Mouse (Mus musculus) kidney, postnatal 4 days (tissue): ENCODE measurements around the gene Zc3h7a.
"Not testable (repeated sequence)": the region's sequence is repeated elsewhere in the genome, so short reads cannot be mapped to it uniquely, and the experiment has no call there.

Source experiments
- DNase-seq, 2 experiments: peaks; one replicate each; pipeline ENCODE4 v3.0.0; 2021; ENCODE audit warnings: mixed read lengths in 2 of 2

The Zc3h7a gene

DNA sequence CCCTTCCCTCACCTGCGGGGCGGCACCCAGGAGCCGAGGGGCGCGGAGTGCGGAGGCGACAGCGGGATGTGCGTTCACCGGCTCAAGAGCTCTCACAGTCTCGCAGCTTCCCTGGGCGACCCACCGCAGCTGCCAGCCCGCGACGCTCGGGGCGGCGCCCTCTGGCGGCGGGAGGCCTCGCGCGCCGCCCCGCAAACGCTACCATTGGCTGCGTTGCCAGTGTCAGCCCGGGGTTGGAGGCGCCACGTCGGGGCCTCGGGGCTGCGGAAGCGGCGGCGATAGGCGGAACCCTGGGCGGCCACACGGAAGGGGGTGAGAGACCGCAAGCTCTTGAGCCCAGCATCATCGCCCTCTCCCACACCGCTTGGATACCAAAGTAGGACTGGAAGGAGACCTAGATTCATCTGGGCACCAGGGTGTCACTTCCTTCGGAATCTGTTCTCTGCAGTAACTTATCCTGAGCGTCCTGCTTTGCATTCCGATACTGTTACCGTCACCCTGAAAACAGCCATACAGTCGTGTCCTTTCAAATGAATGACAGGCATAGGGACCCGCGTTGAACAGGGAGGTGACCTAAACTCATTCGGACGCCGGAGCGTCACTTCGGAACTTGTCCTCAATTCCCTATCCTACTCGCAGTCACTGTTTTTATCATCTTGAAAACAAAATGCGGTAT is at the start of gene Zc3h7a:
Zc3h7a (minus strand) TSS at position 186 of the 676 bp plus-strand sequence.
- peak; percentile 90 to 95 for DNase-seq

DNA sequence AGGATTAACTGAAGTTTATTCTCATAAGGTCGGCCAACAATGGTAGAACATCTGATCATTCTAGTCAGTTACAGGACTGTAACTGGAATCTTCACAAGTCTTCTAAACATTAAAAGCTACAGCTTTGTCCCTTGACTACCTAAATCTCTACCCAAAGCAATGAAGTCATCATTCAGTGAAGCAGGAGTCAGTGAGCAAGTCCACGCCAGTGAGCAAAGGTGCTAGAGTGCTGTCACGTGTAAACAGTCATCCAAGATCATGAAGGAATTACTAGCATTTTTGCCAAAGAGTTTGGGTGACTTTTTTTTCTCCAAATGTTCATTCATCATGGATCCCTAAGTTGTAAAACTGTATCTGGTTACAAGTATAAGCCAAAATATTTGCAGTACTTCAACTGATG is 41.6 kb upstream of the Zc3h7a start:
- no peak for DNase-seq

DNA sequence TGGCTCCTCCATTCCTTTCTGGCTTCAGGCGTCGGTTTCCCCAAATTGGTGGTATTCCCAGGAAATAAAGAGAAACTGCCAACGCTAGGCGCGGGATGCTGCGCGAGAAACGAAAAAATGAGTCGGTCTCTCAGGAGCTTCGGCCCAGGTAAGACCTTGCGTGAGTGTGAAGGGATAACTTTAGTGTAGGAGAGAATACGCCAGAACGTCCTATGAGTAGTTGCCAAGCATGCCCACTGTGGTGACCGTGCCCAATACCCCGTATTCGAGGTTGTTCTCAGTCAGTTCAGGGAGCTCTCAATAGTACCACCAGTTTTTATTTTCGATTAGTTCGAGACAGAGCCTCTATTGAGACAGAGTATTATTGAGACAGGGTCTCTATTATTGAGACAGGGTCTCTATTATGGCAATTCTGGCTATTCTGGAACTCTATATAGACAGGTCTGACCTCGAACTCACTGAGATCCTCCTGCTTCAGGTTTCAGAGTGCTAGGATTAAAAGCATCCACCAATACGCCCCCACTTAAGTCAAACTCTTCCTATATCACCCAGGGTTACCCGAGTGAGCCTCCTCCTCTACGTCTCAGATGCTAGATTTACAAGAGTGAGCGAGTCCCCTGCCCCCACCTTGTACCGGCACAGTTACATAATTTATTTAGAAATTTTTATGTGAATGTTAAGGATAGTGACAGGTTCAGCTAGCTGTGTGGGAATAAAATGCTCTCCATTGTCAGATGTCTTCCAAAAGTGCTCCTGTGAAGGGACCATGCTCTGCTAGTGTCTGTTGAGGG is 27.6 kb upstream of the Zc3h7a start:
- DNase-seq: no peak

DNA sequence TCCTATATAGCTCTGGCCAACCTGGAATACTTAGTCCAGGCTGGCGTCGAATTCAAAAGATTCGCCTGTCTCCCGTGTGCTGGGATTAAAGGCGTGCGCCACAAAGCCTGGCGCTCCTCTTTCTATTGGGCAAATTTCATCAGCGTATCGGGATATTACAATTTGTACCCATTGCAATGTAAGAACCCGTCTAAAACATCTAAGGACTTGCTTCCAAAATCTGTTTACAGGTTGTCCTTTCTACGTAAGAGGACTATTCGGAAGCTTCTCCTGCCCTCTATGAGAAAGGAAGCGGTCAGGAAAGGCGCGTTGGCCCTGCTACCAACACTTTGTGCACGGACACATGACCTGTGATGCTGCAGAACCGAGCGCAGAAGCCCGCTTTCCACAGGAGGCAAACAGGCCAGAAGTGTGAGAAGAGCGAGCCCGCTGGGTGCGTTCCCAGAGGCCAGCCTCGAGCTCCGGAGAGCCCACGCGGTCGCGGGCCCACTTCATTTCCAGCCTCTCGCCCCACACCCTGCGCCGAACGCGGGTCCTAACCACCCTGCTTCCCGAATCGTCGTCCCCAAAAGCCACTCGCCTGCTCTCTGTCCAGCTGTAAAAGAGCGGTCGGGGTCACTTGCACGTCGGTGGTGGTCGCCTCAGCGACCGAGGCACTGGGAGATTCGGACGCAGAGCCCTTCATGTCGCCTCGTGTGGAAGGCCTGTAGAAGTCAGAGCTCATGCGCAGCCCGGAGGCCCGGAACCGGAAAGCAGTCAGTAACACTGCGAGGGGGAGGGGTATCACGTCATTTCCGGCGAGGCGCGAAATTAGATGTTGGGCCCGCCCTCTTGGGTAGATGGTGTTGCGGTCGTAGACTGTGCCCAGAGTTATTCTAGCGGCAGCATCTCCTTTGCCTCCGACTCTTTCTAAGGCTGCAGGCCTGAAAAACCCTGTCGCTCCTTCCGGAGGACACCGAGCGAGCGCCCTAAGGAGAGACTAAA is 26.7 kb upstream of the Zc3h7a start, which contains the start of gene Rsl1d1:
Rsl1d1 (minus strand) TSS at position 761 of the 984 bp plus-strand sequence.
- peak; percentile 94 to 96 for DNase-seq

DNA sequence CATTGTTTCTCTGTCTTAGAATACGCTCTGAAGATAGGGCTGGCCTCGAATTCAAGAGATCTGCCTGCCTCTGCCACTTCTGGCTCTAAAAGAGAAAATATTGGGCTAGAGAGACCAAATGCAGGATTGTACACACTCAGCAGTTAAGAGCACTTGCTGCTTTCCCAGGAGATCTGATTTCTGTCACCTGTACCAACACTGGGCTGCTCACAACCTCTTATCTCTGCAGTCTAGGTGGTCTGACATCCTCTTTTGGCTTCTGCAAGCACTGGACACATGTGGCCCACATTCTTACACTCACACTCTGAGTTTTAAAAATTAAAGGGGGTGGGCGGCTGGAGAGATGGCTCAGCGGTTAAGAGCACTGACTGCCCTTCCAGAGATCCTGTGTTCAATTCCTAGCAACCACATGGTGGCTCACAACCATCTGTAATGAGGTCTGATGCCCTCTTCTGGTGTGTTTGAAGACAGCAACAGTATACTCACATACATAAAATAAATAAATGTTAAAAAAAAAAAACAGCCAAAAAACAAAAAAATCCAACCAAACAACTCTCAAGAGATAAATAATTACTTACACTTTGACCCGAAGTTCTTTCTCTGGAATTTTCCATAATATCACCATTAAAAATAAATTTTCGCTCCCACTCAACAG is 25.7 kb upstream of the Zc3h7a start:
- no peak for DNase-seq

DNA sequence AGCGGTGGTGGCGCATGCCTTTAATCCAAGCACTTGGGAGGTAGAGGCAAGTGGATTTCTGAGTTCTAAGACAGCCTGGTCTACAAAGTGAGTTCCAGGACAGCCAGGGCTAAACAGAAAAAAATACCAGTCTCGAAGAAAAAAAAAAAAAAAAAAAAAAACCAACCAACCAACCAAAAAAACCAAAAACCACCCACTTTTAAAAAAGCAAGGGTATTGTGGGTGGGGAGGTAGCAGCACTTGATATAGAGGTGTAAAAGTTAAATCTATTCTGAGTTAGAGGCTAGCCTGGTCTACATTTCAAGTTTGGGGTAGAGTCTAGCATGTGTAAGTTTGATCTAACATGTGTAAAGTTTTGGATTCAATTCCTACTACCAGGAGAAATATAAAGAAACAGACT is 24.1 kb upstream of the Zc3h7a start:
- no peak for DNase-seq

DNA sequence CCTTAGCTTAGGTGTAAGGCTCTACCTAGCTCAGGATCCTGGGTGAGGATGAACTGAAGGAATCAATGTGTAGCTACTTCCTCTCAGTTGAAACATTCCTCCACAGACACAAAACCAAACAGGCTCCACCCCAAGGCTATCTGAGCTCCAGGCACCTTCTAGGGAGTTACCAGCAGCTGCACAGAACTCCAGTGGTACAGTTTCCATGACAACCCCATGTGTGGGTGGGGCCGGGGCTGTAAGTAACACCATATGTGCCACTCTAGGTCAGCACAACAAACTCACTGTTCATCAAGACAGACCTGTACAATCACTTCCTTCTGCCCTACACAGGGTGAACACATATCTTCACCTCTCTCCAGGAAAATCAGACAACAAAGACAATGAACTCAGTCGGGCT is 22.3 kb upstream of the Zc3h7a start:
- DNase-seq: peak; percentile 11 to 15

DNA sequence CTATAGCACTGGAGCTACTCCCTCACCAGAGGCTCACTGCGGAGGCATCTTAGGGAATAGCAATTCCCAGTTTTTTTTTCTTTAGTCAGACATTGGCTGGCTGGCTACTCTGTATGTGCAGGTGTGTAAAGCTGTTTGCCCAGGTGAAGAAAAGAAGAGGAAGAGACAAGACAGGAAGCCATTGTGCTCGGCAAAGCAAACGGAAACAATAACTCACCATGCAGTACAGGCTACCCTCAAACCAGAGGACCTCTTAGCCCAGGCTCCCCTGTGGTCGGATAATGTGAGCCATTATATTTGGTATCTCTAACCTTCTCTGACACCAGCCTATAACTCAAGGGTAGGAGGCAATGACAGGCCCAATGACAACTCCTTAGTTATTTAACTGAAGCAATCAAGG is 20.9 kb upstream of the Zc3h7a start:
- no peak for DNase-seq

DNA sequence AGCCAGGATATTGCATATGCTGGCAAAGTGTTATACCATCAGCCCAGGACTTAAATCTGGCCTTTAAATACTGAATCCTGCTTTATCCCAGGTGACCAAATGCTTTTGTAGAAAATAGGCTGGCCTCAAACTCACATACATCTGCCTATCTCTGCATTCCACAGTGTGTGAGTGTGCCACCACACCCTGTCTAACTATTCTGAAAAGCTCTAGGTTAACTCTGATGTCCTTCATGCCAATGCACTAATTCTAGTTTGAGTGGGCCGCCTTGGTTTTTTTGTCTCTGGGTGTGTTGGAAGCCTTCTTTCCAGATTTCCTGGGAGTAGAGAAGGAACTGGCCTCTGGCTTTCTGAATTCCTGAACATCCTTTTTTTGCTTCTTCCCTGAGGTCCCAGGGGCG is 17.0 kb upstream of the Zc3h7a start:
- DNase-seq: no peak

DNA sequence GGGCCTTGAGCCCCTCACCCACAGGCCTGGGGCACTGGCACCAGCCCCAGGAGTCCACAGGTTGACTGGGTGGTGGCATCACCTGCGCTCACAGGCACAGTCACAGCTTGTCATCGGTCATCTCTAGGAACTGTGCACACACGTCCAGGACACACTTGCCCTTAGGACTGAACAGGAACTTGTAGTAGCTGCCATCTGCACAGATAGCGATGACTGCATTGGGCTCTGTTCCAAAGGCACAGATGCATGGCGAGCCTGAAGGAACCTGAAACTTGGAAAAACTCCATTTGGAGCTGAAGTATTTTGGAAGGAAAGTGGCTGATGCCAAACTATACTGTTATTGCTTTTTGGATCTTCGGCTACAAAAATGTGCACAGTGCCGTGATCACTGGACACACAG is 14.0 kb upstream of the Zc3h7a start:
- DNase-seq: no peak

DNA sequence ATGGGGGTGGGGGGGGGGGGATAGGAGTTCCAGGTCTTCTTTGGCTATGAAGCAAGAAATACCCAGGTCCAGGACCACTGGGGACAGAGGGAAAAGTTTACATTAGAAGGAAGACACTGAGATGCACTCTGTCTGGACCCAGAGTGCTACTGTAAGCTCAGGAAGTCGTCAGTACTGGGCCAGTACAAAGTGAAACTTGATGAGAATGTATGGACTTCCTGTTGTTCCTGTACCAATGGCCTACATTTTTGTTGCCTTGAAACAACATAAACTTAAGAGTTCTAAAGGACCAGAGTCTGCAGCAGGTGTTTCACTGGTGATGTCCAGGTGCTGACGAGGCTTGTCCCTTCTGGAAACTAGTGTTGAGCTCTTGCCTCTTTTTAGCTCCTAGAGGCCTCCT is 1.2 kb upstream of the Zc3h7a start:
- DNase-seq: no peak

DNA sequence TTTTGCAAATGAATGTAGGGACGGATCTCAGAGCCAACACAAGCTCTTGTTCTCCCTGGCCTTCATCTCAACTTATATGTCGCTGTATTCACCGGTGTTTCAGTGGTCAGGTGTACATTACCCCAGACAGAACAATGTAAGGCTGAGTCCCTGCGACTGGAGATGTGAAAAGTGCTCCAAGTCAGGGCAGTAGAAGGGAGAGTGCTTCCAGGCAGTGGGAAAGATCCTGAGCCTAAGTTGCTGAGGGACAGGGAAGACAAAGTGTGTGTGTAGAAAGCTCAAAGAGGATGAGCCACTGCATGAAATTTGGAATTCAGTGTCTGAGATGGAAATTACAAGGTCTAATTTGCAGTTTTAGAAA is 671 bp upstream of the Zc3h7a start:
- no peak for DNase-seq

DNA sequence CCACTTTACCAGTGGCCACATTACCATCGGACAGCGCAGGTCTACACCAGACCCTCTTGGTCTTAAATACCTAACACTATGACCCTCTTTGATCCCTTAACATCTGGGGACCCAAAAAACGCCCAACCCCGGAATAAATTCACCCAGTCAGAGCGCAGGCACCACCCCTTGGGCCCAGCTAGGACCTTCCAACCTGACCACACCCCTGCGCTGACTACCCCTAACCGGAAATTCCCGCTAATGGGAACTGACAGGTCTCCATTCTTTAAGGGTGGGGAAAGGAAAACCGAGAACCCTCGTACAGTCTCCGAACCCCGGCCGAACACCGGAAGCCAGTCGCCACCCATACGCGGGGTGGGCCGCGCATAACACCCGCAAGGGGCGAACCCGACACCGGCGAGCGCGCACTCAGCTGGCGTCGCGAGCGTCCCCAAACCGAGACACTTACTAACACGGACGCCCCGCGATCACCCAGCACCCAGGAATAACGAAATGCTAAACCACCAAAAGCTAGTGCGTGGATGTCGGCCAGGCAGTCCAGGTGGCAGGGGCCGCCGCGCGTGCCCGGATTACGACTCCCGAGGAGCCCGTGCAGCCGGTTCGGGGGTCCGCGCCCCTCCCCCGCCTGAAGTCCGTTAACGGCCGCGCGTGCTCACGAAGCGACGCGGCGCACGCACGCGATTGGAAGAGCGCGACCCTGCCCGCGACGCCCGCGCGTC is 545 bp downstream of the Zc3h7a start:
- peak; percentile 64 to 76 for DNase-seq

DNA sequence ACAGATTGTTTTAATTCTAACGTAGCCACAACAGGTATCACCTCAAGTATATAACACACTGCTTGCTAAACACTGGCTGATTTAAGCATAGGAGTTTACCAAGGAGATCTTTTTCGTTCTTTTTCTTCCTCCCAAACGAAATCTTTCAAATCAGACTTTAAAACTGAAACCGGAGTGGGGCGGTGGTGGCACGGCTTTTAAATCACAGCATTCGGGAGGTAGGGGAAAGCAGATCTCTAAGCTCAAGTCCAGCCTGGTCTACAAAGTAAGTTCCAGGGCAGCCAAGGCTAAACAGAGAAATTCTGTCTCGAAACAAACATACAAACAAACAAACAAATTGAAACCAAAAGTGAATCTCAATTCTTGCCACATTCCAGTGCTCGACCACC is 1.1 kb downstream of the Zc3h7a start:
- DNase-seq: peak in 1 of 2 experiments; percentile 7

DNA sequence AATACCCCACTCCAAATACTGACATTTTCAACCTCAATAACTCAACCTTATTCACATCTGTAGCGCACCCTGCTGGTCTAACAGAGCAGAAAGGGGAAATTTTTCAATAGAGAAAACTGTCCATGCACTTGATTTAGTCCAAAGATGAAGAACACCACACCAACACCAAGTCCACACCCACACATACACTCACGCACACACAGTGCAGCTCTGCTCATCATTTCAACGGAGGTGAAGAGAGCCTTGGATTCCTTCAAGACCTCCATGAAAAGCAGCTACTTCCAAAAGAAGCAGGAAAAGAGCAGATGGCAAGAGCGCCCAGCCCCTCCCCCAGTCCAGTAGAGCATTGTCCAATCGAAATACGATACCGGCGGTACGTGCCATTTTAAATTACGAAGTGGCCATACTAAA is 1.5 kb downstream of the Zc3h7a start:
- DNase-seq: peak; percentile 70 to 82

DNA sequence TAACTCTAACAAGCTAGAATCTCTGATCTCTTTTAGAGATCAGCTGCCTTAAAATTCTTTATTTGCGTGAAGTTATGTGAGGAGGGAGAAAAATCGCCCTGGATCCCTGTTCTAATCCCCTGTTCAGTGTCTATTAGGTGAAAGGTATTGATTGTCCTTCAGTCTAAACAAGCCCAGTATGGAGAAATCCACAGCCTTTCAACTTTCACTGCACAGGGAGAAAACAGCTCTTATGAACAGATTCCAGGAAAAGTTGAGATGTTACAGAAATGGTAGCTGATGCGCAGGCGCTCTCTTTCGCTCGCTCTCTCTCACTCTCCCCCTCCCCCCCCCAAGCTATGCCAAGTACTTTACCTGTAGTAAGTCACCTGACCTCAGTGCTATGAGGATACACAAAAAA is 4.5 kb downstream of the Zc3h7a start:
- no peak for DNase-seq

DNA sequence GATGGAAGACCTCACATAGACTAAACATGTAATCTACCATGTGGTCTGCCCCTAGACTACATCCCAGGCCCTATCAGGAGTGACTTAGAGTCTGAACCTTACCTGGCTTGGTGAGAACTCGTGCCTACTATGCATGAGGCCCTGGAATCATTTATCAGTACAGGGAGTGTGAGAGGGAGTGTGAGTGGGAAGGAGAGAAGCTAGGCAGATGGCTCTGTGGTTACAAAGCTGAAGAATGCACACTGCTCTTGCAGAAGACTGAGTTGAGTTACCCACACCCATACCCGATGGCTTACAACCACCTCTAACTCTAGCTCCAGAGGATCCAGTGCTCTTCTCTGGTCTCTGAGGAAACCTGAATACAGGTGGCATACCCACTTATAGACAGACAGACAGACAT is 9.8 kb downstream of the Zc3h7a start:
- no peak for DNase-seq

DNA sequence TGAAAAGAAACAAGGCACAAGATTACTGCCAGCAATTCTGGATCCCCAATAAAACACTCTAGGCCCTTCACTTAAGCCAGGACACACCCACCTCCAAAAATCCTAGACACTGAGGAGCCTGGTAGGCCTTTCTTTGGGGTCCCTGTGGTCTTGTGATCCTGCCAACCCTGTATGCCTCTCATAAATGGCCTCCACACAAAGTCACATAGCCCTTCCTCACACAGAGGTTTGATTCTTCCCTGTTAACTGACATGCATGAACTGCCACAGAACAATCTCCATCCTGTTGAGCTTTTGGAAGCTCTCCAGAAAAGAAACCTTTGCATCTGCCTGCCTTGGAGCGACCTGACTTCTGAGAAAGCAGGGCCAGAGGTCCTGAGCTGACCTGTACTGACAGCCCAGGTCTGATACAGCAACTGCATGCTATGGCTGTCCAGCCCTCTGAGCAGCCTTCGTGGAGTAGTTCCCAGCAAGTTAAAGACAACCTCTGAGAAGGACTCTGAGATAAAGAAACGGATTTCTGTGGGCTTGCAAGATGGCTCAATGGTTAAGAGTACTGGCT is 11.4 kb downstream of the Zc3h7a start:
- DNase-seq: no peak

DNA sequence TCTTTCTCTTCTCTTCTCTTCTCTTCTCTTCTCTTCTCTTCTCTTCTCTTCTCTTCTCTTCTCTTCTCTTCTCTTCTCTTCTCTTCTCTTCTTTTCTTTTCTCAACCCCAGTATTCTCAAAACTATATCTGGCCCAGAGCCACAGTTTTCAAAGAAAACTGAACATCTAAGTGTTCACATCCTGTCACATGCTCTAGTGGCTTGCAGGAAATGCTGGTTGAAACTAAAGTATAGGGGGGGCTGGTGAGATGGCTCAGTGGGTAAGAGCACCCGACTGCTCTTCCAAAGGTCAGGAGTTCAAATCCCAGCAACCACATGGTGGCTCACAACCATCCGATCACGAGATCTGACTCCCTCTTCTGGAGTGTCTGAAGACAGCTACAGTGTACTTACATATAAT is 18.5 kb downstream of the Zc3h7a start:
- not testable (repeated sequence) for DNase-seq

DNA sequence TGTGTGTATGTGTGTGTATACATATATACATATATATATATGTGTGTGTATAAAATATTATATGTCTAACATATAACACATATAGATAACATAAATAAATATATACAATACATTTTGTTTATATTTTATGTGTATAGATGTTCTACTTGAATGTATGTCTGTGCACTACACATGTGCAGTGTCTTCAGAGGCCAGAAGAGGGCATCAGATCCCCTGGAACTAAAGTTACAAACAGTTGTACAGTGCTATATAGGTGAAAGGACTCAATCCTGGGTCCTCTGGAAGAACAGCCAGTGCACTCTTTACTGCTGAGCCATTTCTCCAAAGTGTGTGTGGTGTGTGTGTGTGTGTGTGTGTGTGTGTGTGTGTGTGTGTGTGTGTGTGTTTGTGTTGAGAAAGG is 21.7 kb downstream of the Zc3h7a start:
- no peak for DNase-seq

DNA sequence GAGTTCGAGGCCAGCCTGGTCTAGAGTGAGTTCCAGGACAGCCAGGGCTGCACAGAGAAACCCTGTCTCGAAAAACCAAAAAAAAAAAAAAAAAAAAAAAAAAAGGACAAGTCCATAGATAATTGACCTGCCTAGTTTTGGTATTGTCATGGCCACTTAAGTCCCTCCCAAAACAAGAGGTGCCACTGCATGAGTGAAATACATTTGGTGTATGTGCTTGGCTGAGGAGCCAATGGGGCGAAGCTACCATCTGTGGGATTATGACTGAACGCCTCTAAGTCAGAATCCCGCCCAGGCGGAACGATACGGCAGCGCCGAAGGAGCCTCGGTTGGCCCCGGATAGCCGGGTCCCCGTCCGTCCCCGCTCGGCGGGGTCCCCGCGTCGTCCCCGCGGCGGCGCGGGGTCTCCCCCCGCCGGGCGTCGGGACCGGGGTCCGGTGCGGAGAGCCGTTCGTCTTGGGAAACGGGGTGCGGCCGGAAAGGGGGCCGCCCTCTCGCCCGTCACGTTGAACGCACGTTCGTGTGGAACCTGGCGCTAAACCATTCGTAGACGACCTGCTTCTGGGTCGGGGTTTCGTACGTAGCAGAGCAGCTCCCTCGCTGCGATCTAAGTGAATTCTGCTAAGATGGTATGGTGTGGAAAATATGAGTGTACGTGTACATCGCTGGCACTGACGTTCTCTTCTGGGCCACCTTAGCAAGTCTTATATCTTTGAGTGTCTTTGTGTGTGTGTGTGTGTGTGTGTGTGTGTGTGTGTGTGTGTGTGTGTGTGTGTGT is 32.3 kb downstream of the Zc3h7a start:
- DNase-seq: peak; percentile 99 to 100
